Mouse (Mus musculus) thymus, adult 2 months (tissue): Measurements from ENCODE around the gene Sipa1l1.

Experiments used
- CTCF ChIP-seq: fragments of 200-500 bp; IDR thresholded peaks from 2 replicates; pipeline ENCODE4 v1.5.1; 2012; ENCODE audit warnings: mild to moderate bottlenecking, control low read depth, low read length, moderate library complexity, borderline replicate concordance; ENCODE audit not compliant: control insufficient read depth, poor library complexity, insufficient read depth; ENCODE audit errors: extremely low read depth
- POLR2A ChIP-seq: fragments of 200-500 bp; IDR thresholded peaks from 2 replicates; pipeline ENCODE4 v1.6.1; 2012; ENCODE audit warnings: mild to moderate bottlenecking, low read length, control low read depth, moderate library complexity; ENCODE audit not compliant: control insufficient read depth, poor library complexity, insufficient read depth; ENCODE audit errors: extremely low read depth

GRCm38 (mm10) chr12:82387042-82387441 lies 217.9 kb downstream of the Sipa1l1 start:
- no peak for TF ChIP-seq CTCF
- TF ChIP-seq POLR2A, result no peak
